Mouse (Mus musculus) spleen, adult 2 months (tissue): ENCODE measurements around the gene Rras2.

Experiments
- CTCF ChIP-seq: fragments of 200-500 bp; IDR thresholded peaks from 2 replicates; pipeline ENCODE4 v1.5.1; 2011; ENCODE audit warnings: mild to moderate bottlenecking, inconsistent platforms; ENCODE audit not compliant: insufficient read depth, insufficient read length, insufficient replicate concordance; ENCODE audit errors: extremely low read depth
- POLR2A ChIP-seq: fragments of 200-500 bp; IDR thresholded peaks from 2 replicates; pipeline ENCODE4 v1.6.1; 2011; ENCODE audit warnings: low read depth, low read length, inconsistent platforms

DNA sequence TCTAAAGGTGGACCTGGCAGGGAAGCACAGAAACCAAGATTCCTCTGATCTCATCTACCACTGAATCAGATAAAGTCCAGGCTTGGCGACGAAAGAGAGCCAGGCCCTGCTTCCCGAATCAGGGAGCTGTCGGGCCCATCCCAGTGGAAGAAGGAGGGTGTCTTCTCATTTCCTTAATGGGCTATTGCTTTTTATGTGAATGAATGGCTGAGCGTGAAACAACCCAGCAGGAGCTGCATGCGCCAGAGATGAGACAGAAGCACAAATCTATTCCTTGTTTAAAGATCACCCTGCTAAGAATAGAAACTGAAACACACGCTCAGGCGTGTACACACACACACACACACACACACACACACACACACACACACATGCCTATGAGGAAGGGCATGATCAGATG is 14.7 kb upstream of the Rras2 start:
- TF ChIP-seq CTCF (no peak), POLR2A (no peak)
